Mouse (Mus musculus) gastrocnemius, postnatal 4 days (tissue): ENCODE results near the gene T. TPM values are rescaled to one million over a fixed set of nuclear protein-coding genes. Genes with fewer than 3 reads are reported as not detected.

Experiments used
- total RNA-seq, 2 experiments: library from RNA; stranded (reverse); gene quantifications; 2 replicates each; pipeline ENCODE4 v1.2.3; 2021

The T gene
- total RNA-seq, 2 experiments from 2014 or later, result 0.25 to 0.36 TPM

Other genes with a start within 250 kb of the T start
- not detected for gene Ccr6, start 198.4 kb upstream of the T start, total RNA-seq
- gene Mpc1, start 151.5 kb upstream of the T start, total RNA-seq, result 100 to 1,000 TPM; 157 to 162 TPM
- 10 to 100 TPM; 25.0 to 29.1 TPM for gene Sft2d1, start 123.3 kb upstream of the T start, total RNA-seq
- gene Prr18, start 97.0 kb upstream of the T start, total RNA-seq, result under 1 TPM; 0.12 to 0.18 TPM
- not detected for gene T2, start 78.4 kb upstream of the T start, total RNA-seq
- 1 to 10 TPM; 7.5 to 8.4 TPM for gene Pde10a, start 90.9 kb downstream of the T start, total RNA-seq
- not detected for gene Gm17087, start 132.5 kb downstream of the T start, total RNA-seq